Mouse (Mus musculus) bone marrow macrophage, adult 2 months (primary cell): ENCODE results near the gene Erg28. TPM values are rescaled to one million over a fixed set of nuclear protein-coding genes. Genes with fewer than 3 reads are reported as not detected.

Experiments
- H3K27ac ChIP-seq: 2 replicates; pipeline ENCODE4 v1.5.1; 2012; ENCODE audit warnings: low read depth, low read length; ENCODE audit not compliant: insufficient read depth
- H3K4me1 ChIP-seq: 2 replicates; pipeline ENCODE4 v1.6.1; 2012; ENCODE audit warnings: low read length; ENCODE audit not compliant: control insufficient read depth, insufficient read depth
- H3K4me3 ChIP-seq: 2 replicates; pipeline ENCODE4 v1.5.1; 2012; ENCODE audit warnings: mild to moderate bottlenecking, low read length, moderate library complexity; ENCODE audit not compliant: insufficient read depth
- CTCF ChIP-seq: IDR thresholded peaks from 2 replicates; pipeline ENCODE4 v1.5.1; 2012; ENCODE audit warnings: low read depth, mild to moderate bottlenecking, low read length, moderate library complexity
- POLR2A ChIP-seq: IDR thresholded peaks from 2 replicates; pipeline ENCODE4 v1.6.1; 2012; ENCODE audit warnings: mild to moderate bottlenecking, low read depth, low read length, borderline replicate concordance
- polyA plus RNA-seq: library from polyadenylated mRNA; stranded (reverse); fragments of >200 nt; gene quantifications from 2 replicates; pipeline ENCODE4 v1.2.4, GENCODE M21; 2012; ENCODE audit not compliant: missing spikeins, insufficient read depth, insufficient read length

Erg28 gene
- polyA plus RNA-seq: 45.5 and 53.4 TPM in 2 replicates

DNA sequence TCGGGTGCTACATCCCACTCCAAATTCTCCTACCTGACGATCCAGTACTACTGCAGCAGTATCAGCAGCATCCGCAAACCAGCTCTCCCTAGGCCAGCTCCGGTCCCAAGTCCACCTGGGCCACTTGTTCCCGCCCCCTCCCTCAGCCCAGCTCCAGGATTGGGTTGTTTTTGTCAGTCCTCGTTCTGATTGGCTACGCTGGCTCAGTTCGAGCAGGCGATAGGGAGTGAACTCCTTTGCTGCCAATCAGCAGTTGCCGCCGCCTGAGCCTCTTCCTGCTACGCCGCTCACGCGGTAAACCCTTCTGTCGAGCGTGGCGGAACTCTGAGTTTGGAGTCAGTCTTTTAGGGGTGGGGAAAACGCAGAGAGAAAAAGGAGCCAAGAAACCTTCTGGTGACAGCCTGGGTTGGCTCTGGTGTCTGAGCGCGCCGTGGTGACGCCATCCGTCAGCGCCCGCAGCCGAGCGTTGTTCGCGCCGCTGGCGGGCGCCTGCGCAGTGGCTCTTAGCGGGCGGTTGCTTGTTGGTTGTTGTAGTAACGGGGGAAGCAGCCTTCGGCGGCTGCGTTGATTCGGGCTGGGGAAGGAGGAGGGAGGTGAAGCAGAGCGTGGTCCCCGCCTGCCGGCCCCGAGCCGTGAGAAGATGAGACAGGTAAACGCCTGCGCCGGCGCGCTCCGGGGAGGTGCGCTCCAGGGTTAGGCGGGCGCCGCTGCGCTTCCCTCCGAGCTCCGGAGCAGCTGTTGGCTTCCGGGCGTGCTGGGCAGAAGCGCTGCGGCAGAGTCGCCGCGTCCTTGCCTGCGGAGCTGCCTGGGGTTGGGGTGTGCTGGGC lies at the start of gene Erg28, which contains the start of gene Ttll5:
TSS of gene Erg28 (minus strand) at position 113 of the 827 bp plus-strand sequence.
TSS of gene Ttll5 (plus strand) at position 222 of the 827 bp plus-strand sequence.
- no peak; the same call in 1 of the 2 replicates for TF ChIP-seq POLR2A
- TF ChIP-seq CTCF: no peak
- Histone ChIP-seq H3K27ac (peak within 1 kb of the TSS; percentile 99), H3K4me3 (peak within 1 kb of the TSS; percentile 93), H3K4me1 (peaks cover 5% of the 10 kb centered on the region)

DNA sequence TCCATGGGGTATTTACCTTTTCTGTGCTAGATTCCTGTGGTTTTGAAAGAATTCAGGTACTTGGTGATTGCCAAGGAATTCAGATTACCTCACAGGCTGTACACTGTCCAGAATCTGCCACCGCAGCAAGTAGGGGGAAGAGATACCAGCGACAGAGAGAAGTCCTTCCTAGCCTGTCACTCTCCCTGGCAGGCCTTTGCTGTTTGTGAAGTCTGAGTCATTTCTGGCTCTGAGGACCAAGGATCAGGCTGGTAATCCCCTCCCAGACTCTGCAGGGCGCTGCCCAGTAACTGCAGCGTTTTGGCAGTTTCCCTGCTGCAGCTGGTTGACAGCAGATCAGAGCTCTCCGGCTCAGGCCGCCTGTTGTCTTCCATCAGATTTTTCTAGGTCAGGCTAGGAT lies 45.1 kb upstream of the Erg28 start:
- no peaks in the 10 kb centered on the region for H3K4me1 ChIP-seq
- TF ChIP-seq POLR2A (no peak), CTCF (no peak)
- no peak overlapping the region for H3K27ac ChIP-seq

DNA sequence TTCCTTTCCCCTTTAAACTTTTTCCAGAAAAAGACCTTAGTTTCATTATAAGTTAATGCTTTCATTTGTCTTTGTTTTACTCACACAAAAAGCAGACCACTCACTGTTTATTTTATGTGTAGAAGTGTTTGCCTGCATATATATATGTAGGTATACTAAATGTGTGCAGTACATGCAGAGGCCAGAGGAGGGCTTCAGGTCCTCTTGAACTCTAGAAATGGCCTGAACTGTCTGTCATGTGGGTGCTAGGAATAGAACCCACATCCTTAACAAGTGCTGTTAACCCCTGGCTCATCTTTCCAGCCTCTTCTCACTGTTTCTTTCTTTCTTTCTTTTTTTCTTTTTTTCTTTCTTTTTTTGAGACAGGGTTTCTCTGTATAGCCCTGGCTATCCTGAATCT lies 42.8 kb upstream of the Erg28 start:
- Histone ChIP-seq H3K4me1 (no peaks in the 10 kb centered on the region), H3K27ac (no peak overlapping the region), H3K4me3 (no peak overlapping the region)
- no peak for TF ChIP-seq POLR2A
- TF ChIP-seq CTCF: no peak

More for the DNA sequence above, 45.1 kb upstream of the Erg28 start:
- H3K4me3 ChIP-seq: no peak overlapping the region

DNA sequence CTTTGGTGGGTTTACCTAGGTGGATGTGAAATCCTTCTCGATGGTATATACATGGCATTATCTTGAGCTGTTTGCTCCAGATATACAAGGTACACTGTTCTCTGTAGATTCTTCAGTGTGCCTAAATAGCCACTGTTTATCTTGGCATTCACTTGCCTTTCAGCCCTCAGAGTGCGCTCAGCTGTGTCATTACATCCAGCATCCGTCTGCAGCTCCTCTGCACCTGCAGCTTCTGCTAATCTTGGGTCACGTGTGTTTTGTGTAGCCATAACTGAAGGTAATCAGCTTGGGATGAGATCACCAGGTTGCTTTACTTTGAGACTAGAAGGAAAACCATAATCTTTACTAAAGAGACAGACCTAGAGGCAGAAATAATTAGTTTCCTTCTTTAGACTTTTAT lies 42.3 kb upstream of the Erg28 start:
- no peaks in the 10 kb centered on the region for H3K4me1 ChIP-seq
- TF ChIP-seq POLR2A: no peak
- TF ChIP-seq CTCF: no peak
- no peak overlapping the region for H3K4me3 ChIP-seq
- no peak overlapping the region for H3K27ac ChIP-seq

DNA sequence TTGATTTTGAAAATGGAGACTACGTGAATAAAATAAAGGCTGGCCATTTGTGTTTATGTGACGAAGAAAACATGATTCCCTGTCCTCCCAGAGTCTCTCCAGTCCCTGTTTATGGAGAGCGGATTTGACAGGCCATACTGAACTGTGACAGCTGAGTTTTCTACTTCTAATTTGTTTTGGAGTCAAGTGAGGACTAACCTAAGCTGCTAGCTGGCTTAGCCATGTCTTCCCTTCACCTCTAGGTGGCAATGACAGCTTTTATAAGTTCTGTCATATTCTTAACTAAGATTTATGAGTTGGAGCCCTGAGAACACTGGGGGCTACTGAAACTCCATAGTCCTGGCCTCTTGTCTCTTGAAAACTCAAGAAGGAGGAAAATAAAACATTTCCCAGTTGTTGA lies 41.2 kb upstream of the Erg28 start:
- H3K4me1 ChIP-seq: no peaks in the 10 kb centered on the region
- TF ChIP-seq POLR2A: no peak
- no peak for TF ChIP-seq CTCF
- H3K4me3 ChIP-seq: no peak overlapping the region
- no peak overlapping the region for H3K27ac ChIP-seq

DNA sequence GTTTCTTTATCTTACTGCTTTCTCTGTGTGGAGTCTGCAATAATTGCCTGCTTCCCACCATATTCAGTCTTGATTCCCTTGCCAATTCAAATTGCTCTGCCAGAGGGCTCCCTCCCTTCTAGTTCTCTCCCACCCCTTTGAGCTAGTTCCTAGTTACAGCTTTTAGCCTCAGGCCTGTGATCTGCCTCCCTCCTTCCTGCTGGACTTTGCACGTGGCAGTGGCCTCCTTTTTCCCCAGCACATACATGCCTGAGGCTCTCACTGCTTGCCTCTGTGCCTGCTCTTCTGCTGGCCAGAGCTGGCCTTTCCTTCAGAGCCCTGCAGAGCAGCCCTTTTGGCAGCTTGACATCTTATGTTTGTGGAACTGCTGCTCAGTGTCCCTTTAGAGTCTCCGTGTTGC lies 38.2 kb upstream of the Erg28 start:
- Histone ChIP-seq H3K27ac (no peak overlapping the region), H3K4me3 (no peak overlapping the region), H3K4me1 (no peaks in the 10 kb centered on the region)
- TF ChIP-seq POLR2A (no peak), CTCF (no peak)

DNA sequence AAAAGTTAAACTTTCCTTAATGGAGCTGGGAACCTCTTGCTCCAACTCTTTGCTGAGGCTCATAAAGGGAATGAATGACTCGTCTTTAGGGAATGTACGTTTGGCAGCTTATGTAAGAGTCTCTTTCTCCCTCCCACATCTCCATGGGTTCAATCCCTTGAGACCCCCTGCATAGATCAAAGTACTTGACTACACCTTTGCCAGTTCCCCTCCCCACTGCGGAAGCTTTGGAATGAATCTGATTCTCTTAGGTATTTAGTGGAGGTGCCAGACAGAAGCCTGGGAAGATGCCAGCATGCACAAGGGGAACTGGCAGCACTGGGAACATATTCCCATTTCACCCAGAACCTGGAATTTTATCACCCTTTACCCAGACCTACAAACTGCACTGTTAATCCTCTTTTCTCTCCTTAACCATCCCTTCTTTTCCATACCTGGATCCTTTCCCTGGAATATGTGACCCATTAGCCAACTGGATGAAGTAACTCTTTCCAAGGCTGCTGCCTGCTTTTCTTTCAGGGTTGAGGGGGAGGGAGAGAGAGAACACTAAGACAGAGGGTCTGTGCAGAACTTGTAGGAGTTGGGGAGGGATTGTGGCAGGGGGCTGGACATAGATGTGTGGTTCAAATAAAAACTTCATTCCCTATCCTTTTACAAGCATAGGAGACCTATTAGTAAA lies 35.3 kb upstream of the Erg28 start:
- TF ChIP-seq POLR2A (no peak), CTCF (no peak)
- no peak overlapping the region for H3K27ac ChIP-seq
- no peaks in the 10 kb centered on the region for H3K4me1 ChIP-seq
- H3K4me3 ChIP-seq: no peak overlapping the region

DNA sequence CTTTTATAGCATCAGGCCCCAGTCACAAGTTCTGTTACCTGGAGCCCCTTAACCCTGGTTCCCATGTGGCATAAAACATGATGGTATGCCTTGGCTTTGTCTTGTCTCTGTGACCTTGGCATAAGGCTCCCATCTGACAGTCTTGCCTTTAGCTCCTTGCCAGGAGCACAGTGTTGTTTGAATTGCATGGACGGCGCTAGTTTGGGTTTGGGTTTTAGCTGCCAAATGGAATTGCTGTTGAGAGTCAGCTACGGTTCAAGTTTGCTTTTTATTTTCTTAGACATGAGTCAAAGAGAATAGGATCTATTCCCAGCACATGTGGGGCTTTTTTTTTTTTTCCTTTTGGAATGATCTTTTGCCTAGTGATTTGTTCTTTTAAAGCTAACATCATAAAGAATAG lies 34.8 kb upstream of the Erg28 start:
- Histone ChIP-seq H3K27ac (no peak overlapping the region), H3K4me3 (no peak overlapping the region), H3K4me1 (no peaks in the 10 kb centered on the region)
- TF ChIP-seq POLR2A (no peak), CTCF (no peak)

DNA sequence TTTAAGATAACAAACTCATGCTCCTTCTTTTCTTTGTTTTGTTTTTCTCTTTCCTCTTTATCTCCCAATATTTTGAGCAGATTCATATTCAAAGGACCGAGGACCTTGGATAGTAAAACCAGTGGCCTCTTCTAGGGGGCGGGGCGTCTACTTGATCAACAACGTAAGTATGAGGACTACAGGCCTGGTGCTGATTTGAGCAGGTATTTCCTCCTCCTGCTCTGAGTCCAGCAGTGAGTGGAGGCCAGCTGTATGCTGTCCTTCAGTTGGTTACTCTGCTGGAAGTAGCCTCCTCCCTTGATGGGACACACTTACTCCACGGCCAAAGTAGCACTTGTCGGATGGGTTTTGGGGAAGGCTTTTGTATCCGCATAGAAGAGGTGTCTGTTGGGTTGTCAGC lies 33.0 kb upstream of the Erg28 start:
- Histone ChIP-seq H3K4me3 (no peak overlapping the region), H3K27ac (no peak overlapping the region), H3K4me1 (no peaks in the 10 kb centered on the region)
- TF ChIP-seq CTCF: no peak
- no peak for TF ChIP-seq POLR2A

DNA sequence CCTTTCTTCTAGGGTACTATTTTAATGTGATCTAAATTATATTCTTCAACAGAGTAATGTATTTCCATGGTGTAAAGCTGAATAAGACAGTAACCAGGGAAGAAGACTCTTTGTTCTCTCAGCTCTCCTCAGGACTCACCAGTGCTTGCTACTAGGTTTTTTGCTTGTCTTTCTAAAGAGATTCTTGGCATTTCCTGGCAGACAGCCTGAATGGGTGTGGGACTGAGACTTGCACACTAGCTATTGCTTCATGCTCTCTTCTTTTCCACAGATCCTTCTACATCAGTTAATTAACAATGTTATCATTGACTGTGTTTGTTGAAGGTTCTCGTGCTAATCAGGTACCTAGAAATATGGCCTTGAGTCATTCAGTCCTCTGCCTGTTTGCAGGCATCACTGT lies 29.9 kb upstream of the Erg28 start:
- H3K27ac ChIP-seq: no peak overlapping the region
- TF ChIP-seq CTCF (no peak), POLR2A (no peak)
- H3K4me3 ChIP-seq: no peak overlapping the region
- no peaks in the 10 kb centered on the region for H3K4me1 ChIP-seq
